Mouse (Mus musculus) brain, embryonic 18.5 days (tissue): Measurements from ENCODE around the gene Cnn2.

Experiments used
- DNase-seq: peaks from one replicate; pipeline ENCODE4 v3.0.0-alpha.2; 2012; ENCODE audit warnings: low read depth, low spot score

Gene Cnn2

GRCm38 (mm10) chr10:80018739-80019297, 30.4 kb downstream of the Cnn2 start:
- DNase-seq = no peak

GRCm38 (mm10) chr10:80019471-80020131, 31.2 kb downstream of the Cnn2 start:
- no peak for DNase-seq

DNA sequence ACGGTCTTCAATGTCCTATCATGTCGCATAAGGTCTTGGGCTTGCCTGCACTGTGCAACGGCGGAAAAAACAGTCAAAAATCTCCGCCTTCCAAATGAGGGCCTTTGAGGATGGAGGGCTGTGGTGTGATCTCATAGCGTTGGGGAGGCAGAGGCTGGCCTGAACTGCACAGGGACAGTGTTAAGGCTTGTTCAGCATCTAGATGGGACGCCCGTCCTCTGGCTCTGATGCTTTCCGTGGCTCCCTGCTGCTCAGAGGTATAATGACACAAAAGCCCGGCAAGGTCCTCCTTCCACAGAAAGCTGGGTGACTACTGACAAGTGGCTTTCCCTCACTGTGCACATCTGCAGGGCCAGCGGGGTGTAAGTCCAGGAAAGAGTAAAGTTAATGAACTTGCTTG, 31.8 kb downstream of the Cnn2 start:
- DNase-seq = no peak

DNA sequence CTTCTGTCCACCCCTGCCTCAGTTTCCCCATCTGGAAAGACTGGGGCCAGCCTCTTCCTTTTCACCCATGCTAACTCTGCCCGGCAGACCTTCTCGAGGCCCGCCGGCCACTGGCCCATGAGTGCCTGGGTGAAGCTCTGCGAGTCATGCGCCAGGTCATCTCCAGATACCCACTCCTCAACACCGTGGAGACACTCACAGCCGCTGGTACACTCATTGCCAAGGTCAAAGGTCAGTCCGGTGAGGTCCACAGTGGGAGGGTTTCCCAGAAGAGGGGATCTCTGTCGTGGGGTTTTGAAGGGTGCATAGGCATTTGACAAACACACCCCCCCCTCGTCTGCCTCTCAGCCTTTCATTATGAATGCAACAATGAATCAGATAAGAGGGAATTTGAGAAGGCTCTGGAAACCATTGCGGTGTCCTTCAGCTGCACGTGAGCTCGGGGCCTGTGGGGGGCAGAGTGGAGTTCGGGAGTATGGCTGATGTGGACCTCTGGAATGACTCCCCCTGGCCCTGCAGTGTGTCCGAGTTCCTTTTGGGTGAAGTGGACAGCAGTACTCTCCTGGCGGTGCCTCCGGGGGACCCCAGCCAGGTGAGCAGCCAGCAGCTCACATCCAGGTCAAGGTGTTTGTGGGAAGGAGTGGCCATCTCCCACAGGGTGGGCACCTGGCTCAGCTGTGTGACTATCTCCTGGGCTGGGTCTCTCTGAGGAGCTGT, 32.4 kb downstream of the Cnn2 start:
- DNase-seq = no peak

DNA sequence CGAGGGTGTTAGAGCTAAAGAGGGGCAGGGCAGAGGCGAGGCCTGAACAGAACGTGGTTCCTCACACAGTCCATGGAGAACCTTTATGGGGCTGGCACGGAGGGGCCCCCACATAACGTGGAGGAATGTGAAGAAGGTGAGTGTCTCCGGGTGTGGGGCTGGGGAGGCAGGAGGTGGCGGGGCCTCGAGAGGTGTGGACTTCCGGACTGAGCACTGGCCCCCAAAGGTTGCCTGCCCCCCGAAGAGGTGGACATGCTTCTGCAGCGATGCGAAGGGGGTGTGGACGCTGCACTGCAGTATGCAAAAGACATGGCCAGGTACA, 32.9 kb downstream of the Cnn2 start:
- DNase-seq = no peak

GRCm38 (mm10) chr10:80022164-80022563, 33.8 kb downstream of the Cnn2 start:
- DNase-seq = no peak

- DNase-seq = no peak
These were observed 34.4 kb downstream of the Cnn2 start for GRCm38 (mm10) chr10:80022806-80023205.

DNA sequence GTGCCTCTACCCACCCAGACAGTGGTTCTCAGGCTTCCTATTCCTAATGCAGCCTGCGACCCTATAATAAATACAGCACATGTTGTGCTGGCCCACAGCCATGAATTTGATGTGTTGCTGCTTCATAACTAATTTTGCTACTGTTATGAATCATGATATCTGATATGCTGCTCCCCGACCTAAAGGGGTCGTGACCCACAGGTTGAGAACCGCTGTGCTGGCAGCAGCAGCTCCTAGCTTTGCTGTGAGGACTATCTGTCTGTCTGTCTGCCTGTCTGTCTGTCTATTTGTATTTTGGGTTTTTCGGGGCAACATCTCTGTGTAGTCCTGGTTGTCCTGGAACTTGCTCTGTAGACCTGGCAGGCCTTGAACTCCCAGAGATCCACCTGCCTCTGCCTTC, 35.4 kb downstream of the Cnn2 start:
- no peak for DNase-seq

DNA sequence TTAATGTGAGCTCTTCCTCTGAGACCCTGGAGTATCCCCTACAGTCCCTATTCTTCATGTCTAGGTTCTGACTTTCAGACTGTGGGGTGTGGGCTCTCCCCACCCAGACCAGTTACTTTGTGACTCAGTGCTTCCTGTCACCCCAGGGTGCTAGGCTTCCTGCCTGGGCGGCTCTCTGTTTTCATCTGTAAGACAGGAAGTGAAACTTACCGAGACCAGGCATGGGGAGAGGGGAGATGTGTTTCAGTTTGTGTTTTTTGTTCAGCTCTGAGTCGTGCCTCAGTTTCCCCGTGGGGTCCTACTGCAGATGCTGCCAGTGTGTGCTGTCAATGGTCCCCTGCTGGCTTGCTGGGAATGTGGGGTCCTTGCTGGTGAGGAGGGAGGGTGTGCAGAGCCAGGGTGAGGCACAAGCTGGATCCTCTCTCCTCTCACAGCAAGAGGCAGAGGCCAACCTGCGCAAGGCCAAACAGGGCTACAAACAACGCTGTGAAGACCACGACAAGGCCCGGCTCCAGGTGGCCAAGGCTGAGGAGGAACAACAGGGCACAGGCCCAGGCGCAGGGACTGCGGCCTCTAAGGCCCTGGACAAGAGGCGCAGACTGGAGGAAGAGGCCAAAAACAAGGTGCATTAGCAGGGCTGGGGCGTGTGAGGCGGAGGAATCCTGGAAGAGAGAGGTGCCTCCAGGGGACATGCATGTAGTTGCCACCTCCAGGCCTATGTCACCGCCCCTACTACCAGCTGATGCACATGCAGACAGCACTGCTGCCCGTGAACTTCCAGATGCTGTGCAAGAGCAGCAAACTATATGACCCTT, 36.1 kb downstream of the Cnn2 start:
- DNase-seq = no peak

DNA sequence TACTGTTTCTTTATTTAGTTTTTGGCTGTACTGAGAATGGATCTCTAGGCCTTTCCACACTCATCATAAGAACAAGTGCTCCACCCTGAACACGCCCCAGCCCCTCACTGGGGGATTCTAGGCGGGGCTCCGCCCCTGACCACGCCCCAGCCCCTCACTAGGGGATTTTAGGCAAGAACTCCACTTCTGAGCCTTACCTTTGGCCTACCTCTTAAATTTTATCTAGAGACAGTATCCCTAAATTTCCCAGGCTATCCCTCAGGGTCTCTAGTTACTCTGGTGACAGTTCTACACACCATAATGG, 36.6 kb downstream of the Cnn2 start:
- DNase-seq = no peak

- no peak for DNase-seq
These were observed 37.1 kb downstream of the Cnn2 start for GRCm38 (mm10) chr10:80025463-80025862.

DNA sequence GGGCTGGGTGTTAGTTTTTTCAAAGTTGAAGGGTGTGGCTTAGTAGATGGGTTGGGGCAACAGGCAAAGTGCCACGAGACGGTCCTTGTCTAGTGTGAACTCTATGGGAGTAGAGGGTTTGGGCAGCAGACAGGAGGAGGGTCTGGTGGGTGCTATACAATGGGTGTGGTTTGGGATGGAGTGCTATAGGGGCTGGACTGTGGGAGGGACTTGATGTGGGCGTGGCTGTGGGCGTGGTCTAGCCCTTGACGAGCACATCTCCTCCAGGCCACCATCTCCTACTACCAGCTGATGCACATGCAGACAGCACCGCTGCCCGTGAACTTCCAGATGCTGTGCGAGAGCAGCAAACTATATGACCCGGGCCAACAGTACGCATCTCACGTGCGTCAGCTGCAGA, 37.5 kb downstream of the Cnn2 start:
- DNase-seq = no peak

DNA sequence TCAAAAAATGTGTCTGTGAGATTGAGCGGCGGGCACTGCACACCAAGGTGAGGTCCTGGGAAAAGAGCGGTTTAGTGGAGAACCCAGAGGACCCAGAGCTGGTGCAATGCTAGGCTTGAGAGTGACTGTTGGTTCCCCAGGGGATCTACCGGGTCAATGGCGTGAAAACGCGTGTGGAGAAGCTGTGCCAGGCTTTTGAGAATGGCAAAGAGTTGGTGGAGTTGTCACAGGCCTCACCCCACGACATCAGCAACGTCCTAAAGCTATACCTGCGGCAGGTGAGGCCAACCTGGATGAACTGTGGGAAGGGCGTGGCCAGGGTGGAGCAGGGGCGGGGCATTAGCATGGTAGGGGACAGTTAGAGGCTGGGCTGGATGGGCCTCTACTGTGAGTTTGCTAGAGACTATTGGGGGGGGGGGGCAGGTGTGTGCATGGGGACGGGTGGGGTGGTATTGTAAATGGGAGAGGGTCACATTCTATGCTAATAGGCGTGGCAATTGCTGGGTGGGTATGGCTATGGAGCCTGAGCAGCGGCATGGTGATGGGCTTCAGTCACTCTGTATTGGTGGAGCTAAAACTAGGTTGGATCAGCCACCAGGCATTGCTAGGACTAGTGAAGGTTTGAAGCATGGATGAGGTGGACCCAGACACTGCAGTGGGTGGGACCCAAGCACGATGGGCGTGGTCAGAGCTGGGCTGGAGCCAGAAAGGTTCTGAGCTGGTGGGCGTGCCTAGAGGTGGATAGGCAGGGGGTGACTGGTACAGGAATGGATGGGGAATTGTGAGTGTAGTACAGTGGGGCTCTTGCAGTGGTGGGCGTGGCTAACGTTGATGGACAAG, 39.5 kb downstream of the Cnn2 start:
- no peak for DNase-seq

- no peak for DNase-seq
These were observed 40.1 kb downstream of the Cnn2 start for GRCm38 (mm10) chr10:80028521-80028846.

DNA sequence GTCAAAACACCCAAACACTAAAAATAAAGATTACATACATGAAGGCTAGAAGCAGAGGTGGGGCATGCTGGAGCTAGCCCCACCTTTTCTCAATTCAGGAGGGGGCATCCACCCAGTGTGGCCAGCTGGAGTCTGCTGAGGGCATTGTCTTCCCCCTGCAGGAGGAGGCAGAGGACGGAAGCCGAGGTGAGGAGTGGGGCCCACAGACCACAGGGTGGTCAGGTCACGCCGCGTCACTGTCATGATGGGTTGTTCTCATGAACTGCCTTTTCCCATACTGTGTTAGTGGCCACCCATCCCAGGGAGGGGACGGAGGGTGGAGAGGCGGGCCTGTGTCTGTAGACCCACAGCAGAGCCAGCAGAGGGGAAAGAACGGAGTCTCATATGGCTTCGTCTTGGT, 41.8 kb downstream of the Cnn2 start:
- DNase-seq = no peak

DNA sequence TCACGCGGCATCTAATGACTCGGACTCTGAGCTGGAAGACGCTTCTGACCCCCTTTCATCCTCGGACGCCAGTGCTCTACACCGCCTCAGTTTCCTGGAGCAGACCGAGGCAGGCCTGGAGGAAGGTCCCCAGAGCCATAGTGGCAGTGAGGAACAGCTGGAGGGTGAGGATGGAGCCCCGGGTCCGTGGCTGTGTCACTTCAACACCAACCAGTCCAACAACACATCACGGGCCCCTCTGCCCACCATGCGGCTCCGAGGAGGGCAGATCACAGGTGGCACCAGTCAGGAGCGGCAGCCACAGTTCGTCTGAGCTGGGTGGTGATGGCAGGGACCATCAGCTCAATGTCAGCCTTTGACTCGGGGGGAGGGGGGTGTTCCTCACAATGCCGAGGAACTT, 42.4 kb downstream of the Cnn2 start:
- no peak for DNase-seq

GRCm38 (mm10) chr10:80032799-80033480, 44.6 kb downstream of the Cnn2 start:
- no peak for DNase-seq

GRCm38 (mm10) chr10:80033511-80034391, 45.4 kb downstream of the Cnn2 start:
- no peak for DNase-seq

DNA sequence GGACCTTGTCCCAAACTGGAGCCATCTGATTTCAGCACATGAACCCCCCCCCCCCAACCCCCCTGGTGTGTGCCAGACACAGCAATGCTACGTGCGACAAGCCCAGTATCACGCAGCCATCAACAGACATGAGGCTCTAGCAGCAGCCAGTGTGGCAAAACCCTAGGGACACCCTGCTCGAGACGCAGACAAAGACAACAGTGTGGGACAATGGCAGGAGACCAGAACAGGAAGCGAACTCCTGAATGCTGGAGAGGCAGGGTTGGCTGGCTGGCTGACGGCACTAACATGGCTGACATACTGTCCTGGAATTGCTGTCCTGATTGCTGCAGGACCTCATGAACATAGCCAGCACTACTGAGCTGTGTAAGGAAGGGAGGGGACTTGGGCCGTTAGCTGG, 46.8 kb downstream of the Cnn2 start:
- no peak for DNase-seq

GRCm38 (mm10) chr10:80035686-80036085, 47.3 kb downstream of the Cnn2 start:
- DNase-seq = no peak
